Mouse (Mus musculus): ENCODE data around the gene 2610002M06Rik.
A peak's percentile ranks its signal among the peaks of the same experiment; 100 is the strongest.

2610002M06Rik gene

GRCm38 (mm10) chrX:107816218-107816554, at the start of gene 2610002M06Rik:
2610002M06Rik (minus strand) TSS chrX:107816334.
- DNase-seq (ENCODE audit: low spot score) = peak; percentile 90

GRCm38 (mm10) chrX:107858165-107858564, 42.0 kb upstream of the 2610002M06Rik start:
- no peak for DNase-seq (ENCODE audit: low spot score)

GRCm38 (mm10) chrX:107816726-107817125, 592 bp upstream of the 2610002M06Rik start:
- DNase-seq (ENCODE audit: low spot score) = no peak

- DNase-seq (ENCODE audit: low spot score) = peak; percentile 9
Measured at GRCm38 (mm10) chrX:107815502-107816217, 474 bp downstream of the 2610002M06Rik start.

DNA sequence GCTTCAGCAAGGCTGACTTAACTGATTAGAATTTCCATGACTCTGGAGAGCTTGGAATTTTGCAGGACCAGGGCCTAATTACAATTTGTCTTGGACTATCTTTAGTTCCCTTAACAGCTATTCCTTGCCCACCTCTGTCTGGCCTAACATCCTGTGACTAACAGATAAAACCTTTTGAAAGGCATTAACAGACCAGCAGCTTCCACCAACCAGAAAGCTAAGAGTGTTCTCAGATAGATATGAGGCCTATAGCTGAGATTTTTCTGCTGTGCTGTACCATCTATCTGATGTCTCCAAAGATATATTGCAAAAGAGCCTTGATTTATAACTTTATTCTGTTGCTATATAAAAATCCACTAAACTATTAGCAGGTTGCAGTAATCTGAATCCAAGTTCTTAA, 4.0 kb downstream of the 2610002M06Rik start:
- no peak for DNase-seq (ENCODE audit: low spot score)

GRCm38 (mm10) chrX:107796919-107797318, 19.2 kb downstream of the 2610002M06Rik start:
- no peak for DNase-seq (ENCODE audit: low spot score)

DNA sequence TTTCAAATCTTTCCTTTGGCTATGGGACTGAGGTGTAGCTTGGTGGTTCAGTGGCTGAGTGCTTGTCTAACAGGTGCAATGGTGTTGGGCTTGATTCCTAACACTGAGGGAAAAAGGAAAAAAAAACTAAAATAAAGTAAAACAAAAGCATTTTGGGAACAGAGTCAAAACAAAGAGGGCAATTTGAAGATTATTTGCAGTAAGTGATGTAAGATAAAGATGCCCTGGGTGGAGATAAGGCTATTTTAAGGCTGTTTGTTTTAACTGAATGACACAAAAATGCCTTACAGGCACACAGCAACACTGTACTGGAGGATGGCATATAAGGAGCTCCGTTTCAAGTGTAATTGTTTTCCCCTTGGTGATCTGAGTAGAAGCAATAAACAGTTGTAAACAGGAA, 20.3 kb downstream of the 2610002M06Rik start:
- DNase-seq (ENCODE audit: low spot score) = no peak

DNA sequence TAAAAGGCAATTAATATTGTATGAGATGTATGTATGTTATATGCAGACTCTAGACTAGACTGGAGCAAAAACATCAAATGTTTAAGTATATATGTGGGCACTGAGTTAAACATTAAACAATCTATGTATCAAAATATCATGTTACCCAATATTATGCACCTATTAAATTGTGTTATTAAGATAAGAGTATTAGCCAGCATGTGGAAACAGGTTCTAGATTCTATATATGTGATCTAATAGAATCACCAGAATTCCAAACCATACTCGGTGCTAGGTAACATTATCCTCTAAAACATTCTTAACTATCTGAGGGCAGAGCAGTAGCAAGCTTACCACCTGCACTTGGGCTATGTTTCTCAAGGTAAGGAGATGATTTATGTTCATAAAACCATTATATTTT, 23.8 kb downstream of the 2610002M06Rik start, which contains the start of gene Tent5d:
Gene Tent5d, plus strand, starts transcription at position 301 of the 400 bp plus-strand sequence.
- DNase-seq (ENCODE audit: low spot score) = no peak

DNA sequence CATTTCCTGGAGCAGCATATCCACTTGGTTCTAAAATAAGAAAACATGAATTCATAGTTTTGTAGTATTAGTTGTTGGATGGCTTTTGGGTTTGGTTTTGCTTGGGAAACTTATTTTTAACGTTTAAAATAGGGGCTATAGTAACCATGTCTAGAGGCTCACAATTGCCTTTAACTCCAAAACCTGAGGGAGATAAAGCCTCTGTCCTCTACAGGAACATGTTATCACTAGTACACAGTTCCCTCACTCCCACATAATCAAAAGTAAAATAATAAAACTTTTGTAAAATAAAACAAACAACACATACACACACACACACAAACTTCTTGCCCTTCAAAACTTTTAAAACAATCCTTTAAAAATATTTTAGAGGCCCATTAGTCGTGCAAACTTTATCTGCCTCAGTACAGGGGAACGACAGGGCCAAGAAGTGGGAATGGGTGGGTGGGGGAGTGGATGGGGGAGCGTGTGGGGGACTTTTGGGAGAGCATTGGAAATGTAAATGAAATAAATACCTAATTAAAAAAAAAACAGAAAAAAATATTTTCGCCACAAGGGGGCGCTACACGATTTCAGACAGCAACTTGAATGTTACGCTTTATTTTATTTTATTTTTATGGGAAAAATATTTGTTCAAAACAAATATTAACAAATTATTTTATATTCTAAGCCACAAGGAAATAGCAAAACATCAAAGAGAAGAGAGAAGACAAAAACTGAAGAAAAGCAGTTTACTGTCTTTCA, 25.2 kb downstream of the 2610002M06Rik start:
- DNase-seq (ENCODE audit: low spot score) = no peak

DNA sequence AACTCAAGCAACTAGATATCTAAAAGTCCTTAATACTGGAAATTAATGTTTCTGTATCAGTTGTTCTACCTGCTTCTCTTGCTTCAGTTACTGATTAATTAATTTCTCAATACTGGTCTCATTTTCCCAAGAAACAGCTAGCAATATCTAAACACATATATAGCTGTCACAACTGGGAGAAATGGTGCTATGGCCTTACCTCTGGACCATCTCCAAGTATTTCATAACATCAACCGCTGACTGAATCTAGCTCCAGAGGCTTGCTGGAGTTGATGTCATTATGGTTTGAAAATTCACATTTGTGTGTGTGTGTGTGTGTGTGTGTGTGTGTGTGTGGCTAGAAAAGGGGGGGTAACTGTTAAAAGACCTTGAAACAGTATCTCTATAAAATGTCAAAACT, 26.0 kb downstream of the 2610002M06Rik start:
- no peak for DNase-seq (ENCODE audit: low spot score)

GRCm38 (mm10) chrX:107767896-107768295, 48.2 kb downstream of the 2610002M06Rik start:
- DNase-seq (ENCODE audit: low spot score) = no peak
